Mouse (Mus musculus) c-Kit-positive CD71-positive TER-119-negative erythroid progenitor cells, embryonic 14.5 days (primary cell): ENCODE measurements around the gene Tshz2.

Source experiments
- DNase-seq: peaks from one replicate; pipeline ENCODE4 v3.0.0-alpha.2; 2013; ENCODE audit warnings: low read depth

Tshz2 gene

GRCm38 (mm10) chr2:169633491-169634289 lies 877 bp downstream of the Tshz2 start:
- DNase-seq = no peak

DNA sequence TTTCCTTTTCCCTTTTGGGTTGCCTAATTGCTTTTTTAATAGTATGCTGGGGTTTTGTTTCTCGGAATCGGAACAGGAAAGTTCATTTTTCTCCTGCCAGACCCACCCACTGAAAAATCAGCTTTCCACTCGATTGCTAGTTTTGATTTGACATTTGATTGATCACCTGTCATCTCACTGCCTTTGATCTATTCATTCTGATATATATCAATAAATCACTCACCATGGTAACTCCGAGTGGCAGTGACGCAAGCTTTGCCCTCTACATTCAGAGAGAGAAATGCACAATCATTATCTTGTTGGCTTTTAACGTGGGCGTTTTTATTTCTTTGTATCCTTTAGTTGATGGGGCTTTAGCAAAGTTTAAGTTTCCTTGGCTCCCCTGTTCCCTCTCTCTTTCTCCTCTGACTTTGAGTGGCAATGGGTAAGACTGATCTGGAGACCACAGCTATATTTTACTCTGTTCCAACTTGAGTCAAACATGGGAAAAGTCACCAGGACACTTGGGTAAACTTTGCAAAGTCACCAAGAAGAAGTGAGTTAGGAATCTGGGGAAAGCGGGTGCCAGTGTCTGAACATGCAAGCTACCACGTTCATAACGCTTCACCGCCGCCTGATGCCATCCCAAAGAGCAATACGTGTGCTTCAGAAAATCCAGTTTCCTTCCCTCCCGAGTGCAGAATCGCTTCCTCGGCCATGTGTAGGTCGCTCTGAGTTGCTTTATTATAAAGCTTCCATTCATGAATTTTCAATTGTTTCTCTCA lies 2.0 kb downstream of the Tshz2 start:
- DNase-seq = no peak

GRCm38 (mm10) chr2:169635428-169635827 lies 2.6 kb downstream of the Tshz2 start:
- no peak for DNase-seq

GRCm38 (mm10) chr2:169636414-169636813 lies 3.6 kb downstream of the Tshz2 start:
- DNase-seq = no peak

- no peak for DNase-seq
Measured at GRCm38 (mm10) chr2:169641547-169641946, 8.7 kb downstream of the Tshz2 start.

DNA sequence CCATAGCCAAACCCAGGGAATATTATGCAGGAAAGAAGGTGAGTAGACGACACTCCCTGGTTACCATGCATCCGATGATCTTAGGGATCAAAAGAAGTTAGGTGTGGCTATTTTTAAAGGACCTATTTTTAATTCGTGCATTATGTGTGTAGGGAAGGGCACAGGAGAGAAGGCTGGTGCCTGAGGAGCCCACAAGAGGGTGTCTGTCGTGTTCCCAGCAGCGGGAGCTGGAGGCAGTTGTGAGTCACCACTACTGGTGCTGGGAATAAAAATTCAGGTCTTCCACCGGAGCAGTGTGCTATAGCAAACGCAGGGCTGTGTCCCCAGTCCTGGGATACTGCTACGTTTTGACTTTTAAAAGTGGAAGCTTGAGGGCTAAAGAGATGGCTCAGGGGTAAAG lies 9.6 kb downstream of the Tshz2 start:
- DNase-seq = no peak

DNA sequence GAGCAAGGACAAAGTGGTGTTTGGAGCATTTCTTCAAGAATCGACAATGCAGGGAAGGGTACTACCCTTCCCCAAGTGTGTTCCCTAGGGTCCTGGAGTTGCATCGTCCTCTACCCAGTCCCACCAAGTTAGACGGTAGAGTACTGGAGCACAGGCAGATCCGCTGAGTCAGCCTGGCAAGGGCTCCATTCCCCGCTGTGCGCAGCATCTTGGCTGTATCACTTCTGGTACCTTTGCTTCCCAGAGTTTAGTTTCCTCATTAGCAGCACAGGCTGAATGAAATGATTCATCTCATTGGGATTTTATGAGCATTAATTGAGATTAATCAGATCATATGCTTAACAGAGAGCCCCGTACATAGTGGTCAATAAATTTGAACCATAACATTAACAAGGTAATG lies 14.3 kb downstream of the Tshz2 start:
- DNase-seq = no peak

DNA sequence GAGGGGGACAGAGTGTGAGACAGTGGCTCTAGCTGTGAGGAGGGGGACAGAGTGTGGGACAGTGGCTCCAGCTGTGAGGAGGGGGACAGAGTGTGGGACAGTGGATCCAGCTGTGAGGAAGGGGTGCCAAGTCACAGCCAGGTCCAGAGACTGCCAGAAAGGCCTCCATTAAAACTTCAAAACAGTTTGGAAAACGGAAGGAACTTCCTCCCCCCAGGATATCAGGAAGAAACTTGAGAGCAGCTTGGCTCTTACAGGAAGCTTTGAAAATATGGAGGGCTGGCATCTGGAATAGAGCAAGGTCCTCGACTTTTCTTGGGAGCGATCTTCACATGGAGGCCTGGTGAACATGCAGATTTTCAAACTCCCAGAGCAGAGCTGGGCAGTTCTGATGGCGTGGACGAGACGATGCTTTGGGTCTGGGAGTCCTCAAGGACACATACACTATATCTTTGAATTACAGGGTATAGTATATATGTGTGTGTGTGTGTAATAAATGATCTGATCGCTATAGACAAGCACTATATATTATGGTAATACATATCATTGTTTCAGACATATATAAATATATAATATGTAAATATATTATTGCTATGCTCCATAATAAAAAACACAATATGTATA lies 16.6 kb downstream of the Tshz2 start:
- no peak for DNase-seq

GRCm38 (mm10) chr2:169653282-169653681 lies 20.5 kb downstream of the Tshz2 start:
- no peak for DNase-seq

DNA sequence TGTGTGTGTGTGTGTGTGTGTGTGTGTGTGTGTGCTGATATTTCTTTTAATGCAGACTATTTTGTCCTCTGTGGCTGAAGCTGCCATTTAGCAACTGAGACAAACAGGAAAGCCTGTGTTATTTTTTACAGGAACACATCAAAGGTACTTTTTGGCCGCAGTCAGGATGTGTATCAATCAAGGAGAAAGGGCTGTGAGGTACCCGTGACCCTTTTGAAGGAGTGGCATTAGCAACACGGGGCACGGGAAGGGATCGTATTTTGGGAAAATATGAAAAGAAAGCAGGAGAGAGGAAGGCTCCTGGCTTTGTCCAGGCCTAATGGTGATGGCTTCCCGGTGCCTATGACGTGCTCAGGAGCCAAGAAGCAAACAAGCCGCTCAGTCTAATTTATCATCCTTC lies 31.0 kb downstream of the Tshz2 start:
- DNase-seq = no peak

GRCm38 (mm10) chr2:169671264-169671663 lies 38.5 kb downstream of the Tshz2 start:
- DNase-seq = no peak

GRCm38 (mm10) chr2:169673786-169674185 lies 41.0 kb downstream of the Tshz2 start:
- no peak for DNase-seq

GRCm38 (mm10) chr2:169674209-169674608 lies 41.4 kb downstream of the Tshz2 start:
- DNase-seq = no peak

GRCm38 (mm10) chr2:169679264-169679663 lies 46.5 kb downstream of the Tshz2 start:
- no peak for DNase-seq

DNA sequence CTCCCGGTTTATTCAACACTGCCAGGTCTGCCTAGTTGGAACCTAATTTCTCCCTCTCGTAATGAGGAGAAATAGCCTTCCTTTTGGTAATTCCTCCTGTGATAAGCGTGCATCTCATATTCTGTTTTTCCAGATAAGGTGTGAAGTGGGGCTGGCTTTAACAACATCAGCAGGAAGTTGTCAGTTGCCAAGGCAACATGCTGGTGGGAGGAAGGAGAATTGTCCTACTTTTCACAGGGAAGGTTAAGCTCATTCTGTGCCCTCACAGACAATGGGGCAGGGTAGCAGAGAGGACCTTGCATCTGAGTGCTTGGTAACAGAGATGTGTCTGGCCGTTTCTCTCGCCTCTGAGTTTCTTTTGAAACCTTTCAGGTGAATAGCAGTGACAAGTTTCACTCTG lies 47.1 kb downstream of the Tshz2 start:
- DNase-seq = no peak

DNA sequence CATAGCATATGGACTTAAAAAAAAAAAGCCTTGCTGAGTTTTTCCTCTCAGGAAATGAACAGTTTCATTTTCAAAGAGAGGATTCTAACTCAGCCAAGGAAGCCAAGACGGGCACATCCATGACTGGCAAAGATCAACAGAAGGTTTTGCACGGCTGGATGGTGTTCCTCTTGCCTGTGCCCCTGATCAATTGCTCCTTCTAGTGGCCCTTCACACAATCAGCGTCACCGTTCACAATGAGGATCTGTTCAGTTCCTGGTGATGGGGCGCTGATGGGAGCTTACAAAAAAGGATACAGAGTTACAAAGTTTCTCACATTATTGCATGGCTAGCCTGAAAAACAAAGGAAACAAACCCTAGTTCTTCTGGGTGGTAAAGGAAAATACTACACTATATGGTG lies 52.4 kb downstream of the Tshz2 start:
- DNase-seq = no peak

GRCm38 (mm10) chr2:169685747-169686146 lies 52.9 kb downstream of the Tshz2 start:
- DNase-seq = no peak

DNA sequence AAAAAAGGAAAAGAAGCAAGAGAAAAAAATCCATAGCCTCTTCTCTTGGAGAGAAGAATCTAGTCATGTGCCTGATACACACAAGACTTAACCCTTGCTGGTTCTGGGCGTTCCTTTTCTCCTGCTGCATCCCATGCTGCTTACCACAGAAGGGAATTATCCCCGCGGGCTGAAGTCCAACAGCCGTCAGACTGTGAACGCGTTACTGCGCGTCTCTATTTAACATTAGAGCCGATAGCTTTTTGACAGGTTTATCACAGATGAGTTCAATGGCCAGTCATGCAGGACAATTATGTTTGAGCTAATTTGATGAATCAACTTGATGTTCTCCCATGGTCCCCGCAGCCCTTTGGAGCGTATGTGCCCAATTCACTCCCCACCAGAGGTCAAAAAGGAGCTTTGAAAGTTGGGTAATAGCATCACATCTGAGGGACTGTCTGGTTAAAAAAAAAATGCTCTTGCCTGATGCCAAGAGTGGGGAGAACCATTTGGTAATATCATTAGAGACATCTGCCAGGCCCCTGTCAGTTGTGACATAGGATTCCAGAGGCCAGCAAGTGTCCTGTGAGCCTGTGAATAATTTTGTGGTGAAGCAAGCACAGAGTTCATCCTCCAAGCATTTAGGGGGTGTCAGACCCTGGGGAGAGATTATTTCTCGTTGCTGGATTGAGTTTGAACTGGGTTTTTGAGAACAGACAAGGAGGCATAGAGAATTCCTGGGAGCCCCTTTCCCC lies 54.1 kb downstream of the Tshz2 start:
- no peak for DNase-seq

DNA sequence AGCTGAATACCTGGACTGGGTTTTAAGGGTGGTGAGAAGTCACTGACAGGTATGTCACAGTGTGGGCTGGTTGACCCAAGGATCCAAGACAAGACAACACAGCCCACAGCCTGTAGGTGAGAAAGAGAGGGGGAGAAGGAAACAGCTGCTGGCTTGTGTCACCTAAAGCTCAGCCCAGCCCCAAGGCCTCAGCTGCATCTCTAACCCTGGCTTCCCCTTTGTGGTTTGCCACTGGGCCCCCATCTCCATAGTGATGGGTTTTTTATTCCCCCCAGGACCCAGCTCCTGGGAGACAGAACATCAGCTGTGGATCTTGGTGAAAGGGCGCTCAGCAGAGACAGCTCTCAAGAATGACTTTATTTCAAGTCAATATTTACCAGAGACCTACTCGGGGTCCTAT lies 57.2 kb downstream of the Tshz2 start:
- DNase-seq = no peak

GRCm38 (mm10) chr2:169694494-169694893 lies 61.7 kb downstream of the Tshz2 start:
- no peak for DNase-seq

DNA sequence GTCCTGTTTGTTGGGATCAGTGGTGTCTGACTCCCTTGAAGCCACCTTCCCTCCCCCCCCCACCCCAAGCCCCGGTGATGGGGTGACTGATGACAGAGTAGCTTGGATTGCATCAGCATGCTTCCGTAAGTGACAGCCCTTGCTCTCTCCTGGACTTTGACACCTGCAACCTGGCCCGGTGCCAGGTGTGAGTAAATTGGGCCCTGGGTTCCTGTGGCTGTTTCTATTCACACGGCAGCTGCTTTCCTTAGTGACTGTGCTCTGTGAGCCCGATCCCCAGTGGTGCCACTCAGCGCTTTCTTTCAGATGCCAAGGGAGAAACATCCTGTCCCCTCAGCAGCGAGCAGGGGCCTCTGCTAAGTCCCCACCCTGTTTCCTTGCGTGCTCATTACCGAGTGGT lies 62.2 kb downstream of the Tshz2 start:
- no peak for DNase-seq

GRCm38 (mm10) chr2:169699141-169699540 lies 66.3 kb downstream of the Tshz2 start:
- DNase-seq = no peak
